Mouse (Mus musculus): ENCODE measurements around the gene Gm10837. TPM values are rescaled to one million over a fixed set of nuclear protein-coding genes. Genes with fewer than 3 reads are reported as not detected.
A peak's percentile ranks its signal among the peaks of the same experiment; 100 is the strongest.

The Gm10837 gene
- polyA plus RNA-seq, 1 experiment: not detected

DNA sequence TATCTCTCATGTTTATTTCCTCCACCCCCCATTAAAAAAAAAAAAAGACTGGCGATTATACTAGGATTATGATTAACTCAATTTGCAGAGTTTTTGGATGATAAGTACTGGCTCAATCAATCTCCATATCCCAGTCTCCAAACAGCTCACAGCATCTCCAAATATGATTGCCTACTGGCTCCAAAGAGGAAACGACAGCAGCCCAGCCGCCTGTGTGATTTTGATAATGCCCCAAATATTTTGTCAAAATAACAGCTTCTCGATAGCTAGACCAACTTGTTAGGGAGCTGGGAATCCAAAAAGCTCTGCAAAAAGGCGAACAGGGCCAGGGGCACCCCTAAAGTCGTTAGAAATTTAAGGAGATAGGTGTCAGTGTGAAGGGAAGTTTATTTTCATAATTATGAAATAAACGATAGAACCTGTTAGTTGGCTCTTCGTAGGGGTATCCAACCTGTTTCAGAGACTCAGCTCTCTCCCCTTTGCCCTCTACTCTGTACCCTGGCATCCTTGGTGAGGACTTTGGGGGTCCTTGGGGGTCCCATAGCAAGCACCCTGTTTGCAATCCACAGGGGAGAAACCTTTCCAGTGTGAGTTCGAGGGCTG is 12.3 kb upstream of the Gm10837 start:
- peak overlapping the region; percentile 9 for H3K4me3 ChIP-seq (replicated peaks)
- TF ChIP-seq GATA1 (IDR thresholded peaks at IDR 0.05; ENCODE audit: borderline replicate concordance, low read length) (no peak), FLI1 (IDR thresholded peaks at IDR 0.05; ENCODE audit: low read length) (no peak)
- H3K4me1 ChIP-seq: peaks cover 47% of the 10 kb centered on the region
- 0 out of 2 replicates have a peak, but pooled peaks cover 6% of the 10 kb centered on the region for H3K9me3 ChIP-seq
- H3K36me3 ChIP-seq (replicated peaks; ENCODE audit: low read length): no peaks in the 10 kb centered on the region
- H3K27me3 ChIP-seq (replicated peaks): peaks cover 97% of the 10 kb centered on the region

GRCm38 (mm10) chr14:122478574-122479011 is 11.8 kb upstream of the Gm10837 start:
- TF ChIP-seq GATA1 (IDR thresholded peaks at IDR 0.05; ENCODE audit: borderline replicate concordance, low read length) (no peak), FLI1 (IDR thresholded peaks at IDR 0.05; ENCODE audit: low read length) (no peak)
- Histone ChIP-seq H3K4me3 (replicated peaks) (peak overlapping the region; percentile 9), H3K36me3 (replicated peaks; ENCODE audit: low read length) (no peaks in the 10 kb centered on the region), H3K9me3 (0 out of 2 replicates have a peak, but pooled peaks cover 6% of the 10 kb centered on the region), H3K4me1 (peaks cover 47% of the 10 kb centered on the region), H3K27me3 (replicated peaks) (peaks cover 97% of the 10 kb centered on the region)

DNA sequence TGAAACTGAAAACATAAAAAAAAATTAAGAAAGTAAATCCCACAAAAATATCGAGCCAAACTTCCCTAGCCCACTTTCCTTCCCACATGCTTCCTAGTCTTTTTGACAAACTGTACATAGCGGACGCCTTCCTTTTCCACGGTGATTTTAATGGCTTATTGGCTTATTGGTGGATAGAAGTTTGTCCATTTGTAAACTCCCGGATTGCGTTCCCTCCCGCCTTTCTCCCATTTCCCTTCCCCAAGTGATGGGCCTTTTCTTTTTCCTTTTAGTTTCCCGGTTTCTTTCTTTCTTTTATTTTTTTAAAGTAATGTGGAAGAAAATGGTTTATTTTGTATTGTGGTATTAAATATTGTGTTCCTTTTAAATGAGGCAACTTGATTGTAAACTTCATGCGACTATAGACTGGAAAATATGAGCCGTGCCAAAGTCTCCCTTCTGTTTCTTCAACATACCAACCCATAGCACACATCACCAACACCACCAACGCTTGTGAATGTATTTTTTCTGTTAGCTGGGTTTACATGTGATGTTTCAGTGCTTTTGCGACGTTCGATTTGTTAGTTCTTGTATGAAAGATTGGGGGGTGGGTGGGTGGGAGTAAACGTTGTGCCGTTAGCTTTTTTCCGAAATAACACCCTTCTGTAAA is 10.8 kb upstream of the Gm10837 start:
- TF ChIP-seq FLI1 (IDR thresholded peaks at IDR 0.05; ENCODE audit: low read length): no peak
- TF ChIP-seq GATA1 (IDR thresholded peaks at IDR 0.05; ENCODE audit: borderline replicate concordance, low read length): no peak
- Histone ChIP-seq H3K36me3 (replicated peaks; ENCODE audit: low read length) (no peaks in the 10 kb centered on the region), H3K4me1 (peaks cover 38% of the 10 kb centered on the region), H3K4me3 (replicated peaks) (no peak overlapping the region), H3K27me3 (replicated peaks) (peaks cover 97% of the 10 kb centered on the region), H3K9me3 (0 out of 2 replicates have a peak, but pooled peaks cover 8% of the 10 kb centered on the region)

DNA sequence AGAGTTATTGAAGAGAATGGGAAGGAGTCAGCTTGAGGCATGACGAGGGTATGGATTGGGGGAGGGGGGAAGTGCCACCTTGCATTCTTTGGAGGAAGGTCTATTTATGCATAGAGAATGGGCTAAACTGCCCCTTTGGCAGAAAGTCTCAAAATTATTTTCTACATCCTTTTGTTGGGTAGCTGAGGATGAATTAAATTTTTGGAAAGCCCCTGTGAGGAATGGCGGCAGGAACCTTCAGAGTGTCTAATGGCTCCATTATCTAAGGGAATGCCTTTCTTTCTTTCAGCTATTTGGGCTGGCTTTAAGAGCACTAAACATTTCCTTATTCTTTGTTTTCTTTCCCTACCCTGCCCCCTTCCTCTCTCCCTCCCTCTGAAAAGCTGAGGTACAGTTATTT is 10.0 kb upstream of the Gm10837 start:
- Histone ChIP-seq H3K4me1 (peaks cover 36% of the 10 kb centered on the region), H3K4me3 (replicated peaks) (no peak overlapping the region), H3K9me3 (0 out of 2 replicates have a peak, but pooled peaks cover 8% of the 10 kb centered on the region), H3K27me3 (replicated peaks) (peaks cover 97% of the 10 kb centered on the region), H3K36me3 (replicated peaks; ENCODE audit: low read length) (no peaks in the 10 kb centered on the region)
- TF ChIP-seq GATA1 (IDR thresholded peaks at IDR 0.05; ENCODE audit: borderline replicate concordance, low read length): no peak
- TF ChIP-seq FLI1 (IDR thresholded peaks at IDR 0.05; ENCODE audit: low read length): no peak

DNA sequence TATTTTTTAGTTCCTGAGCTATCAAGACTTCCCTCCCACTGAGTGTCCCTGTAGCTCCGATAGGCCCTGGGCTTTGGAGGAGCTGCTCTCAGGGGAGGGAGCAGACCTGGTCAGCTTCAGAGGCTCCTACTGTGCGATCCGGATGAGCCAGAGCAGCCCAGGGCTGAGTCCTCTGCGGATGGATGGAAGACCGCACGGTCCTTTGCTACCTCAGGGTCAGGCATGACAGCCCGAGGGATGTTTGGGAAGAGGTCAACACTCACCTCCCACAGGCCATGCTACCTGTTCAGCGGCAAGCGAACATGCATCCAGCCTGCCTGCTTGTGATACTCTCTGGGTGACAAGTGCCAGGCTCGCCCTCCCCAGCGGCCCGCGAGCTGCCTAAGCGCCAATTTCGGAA is 9.2 kb upstream of the Gm10837 start:
- TF ChIP-seq GATA1 (IDR thresholded peaks at IDR 0.05; ENCODE audit: borderline replicate concordance, low read length) (no peak), FLI1 (IDR thresholded peaks at IDR 0.05; ENCODE audit: low read length) (no peak)
- H3K9me3 ChIP-seq: 0 out of 2 replicates have a peak, but pooled peaks cover 8% of the 10 kb centered on the region
- H3K4me3 ChIP-seq (replicated peaks): peak overlapping the region; percentile 40
- peaks cover 30% of the 10 kb centered on the region for H3K4me1 ChIP-seq
- H3K36me3 ChIP-seq (replicated peaks; ENCODE audit: low read length): no peaks in the 10 kb centered on the region
- H3K27me3 ChIP-seq (replicated peaks): peaks cover 97% of the 10 kb centered on the region

- Histone ChIP-seq H3K9me3 (0 out of 2 replicates have a peak, but pooled peaks cover 4% of the 10 kb centered on the region), H3K4me1 (peaks cover 26% of the 10 kb centered on the region), H3K27me3 (replicated peaks) (peaks cover 96% of the 10 kb centered on the region), H3K4me3 (replicated peaks) (no peak overlapping the region), H3K36me3 (replicated peaks; ENCODE audit: low read length) (no peaks in the 10 kb centered on the region)
- no peak for TF ChIP-seq GATA1 (IDR thresholded peaks at IDR 0.05; ENCODE audit: borderline replicate concordance, low read length)
- no peak for TF ChIP-seq FLI1 (IDR thresholded peaks at IDR 0.05; ENCODE audit: low read length)
These were observed 8.0 kb upstream of the Gm10837 start for GRCm38 (mm10) chr14:122482081-122483023.

- H3K4me1 ChIP-seq: peaks cover 26% of the 10 kb centered on the region
- 0 out of 2 replicates have a peak, but pooled peaks cover 4% of the 10 kb centered on the region for H3K9me3 ChIP-seq
- H3K27me3 ChIP-seq (replicated peaks): peaks cover 95% of the 10 kb centered on the region
- no peak overlapping the region for H3K4me3 ChIP-seq (replicated peaks)
- H3K36me3 ChIP-seq (replicated peaks; ENCODE audit: low read length): no peaks in the 10 kb centered on the region
- TF ChIP-seq GATA1 (IDR thresholded peaks at IDR 0.05; ENCODE audit: borderline replicate concordance, low read length) (no peak), FLI1 (IDR thresholded peaks at IDR 0.05; ENCODE audit: low read length) (no peak)
These were observed 7.4 kb upstream of the Gm10837 start for GRCm38 (mm10) chr14:122483024-122483385.

- TF ChIP-seq FLI1 (IDR thresholded peaks at IDR 0.05; ENCODE audit: low read length) (no peak), GATA1 (IDR thresholded peaks at IDR 0.05; ENCODE audit: borderline replicate concordance, low read length) (no peak)
- Histone ChIP-seq H3K27me3 (replicated peaks) (peaks cover 88% of the 10 kb centered on the region), H3K36me3 (replicated peaks; ENCODE audit: low read length) (no peaks in the 10 kb centered on the region)
These were observed 6.6 kb upstream of the Gm10837 start for GRCm38 (mm10) chr14:122483556-122484421.

More at GRCm38 (mm10) chr14:122483556-122484421, 6.6 kb upstream of the Gm10837 start:
- Histone ChIP-seq H3K4me3 (replicated peaks) (no peak overlapping the region), H3K9me3 (0 out of 2 replicates have a peak, but pooled peaks cover 4% of the 10 kb centered on the region), H3K4me1 (peaks cover 20% of the 10 kb centered on the region; the same call in 1 of the 2 replicates)
